Mouse (Mus musculus) olfactory bulb, adult 2 months (tissue): ENCODE data around the gene Lcn2.

Experiments
- CTCF ChIP-seq: fragments of 200-500 bp; IDR thresholded peaks from 2 replicates; pipeline ENCODE4 v1.5.1; 2012; ENCODE audit warnings: low read depth, mild to moderate bottlenecking, low read length, moderate library complexity; ENCODE audit not compliant: insufficient read depth
- POLR2A ChIP-seq: fragments of 200-500 bp; IDR thresholded peaks from 2 replicates; pipeline ENCODE4 v1.6.1; 2012; ENCODE audit warnings: mild to moderate bottlenecking, low read depth, low read length, moderate library complexity; ENCODE audit not compliant: insufficient read depth

DNA sequence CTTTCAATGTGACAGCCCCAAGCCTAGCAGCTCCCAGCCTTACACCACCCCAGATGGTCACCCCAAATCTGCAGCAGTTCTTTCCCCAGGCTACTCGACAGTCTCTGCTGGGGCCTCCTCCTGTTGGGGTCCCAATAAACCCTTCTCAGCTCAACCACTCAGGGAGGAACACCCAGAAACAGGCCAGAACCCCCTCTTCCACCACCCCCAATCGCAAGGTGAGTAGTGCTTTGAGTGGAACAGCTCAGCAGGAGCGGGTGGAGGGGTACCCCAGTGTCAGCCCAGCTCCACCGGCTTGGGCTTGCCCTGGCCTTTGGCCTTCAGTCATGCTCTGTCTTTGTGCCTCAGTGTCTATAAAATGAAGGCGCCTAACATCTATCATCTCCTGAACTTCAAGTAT is 20.7 kb downstream of the Lcn2 start:
- TF ChIP-seq CTCF (no peak), POLR2A (no peak)
